Mouse (Mus musculus) right cerebral cortex, adult 18-20 months (tissue): ENCODE measurements around the gene Gm47289.

Experiments used
- DNase-seq: peaks from one replicate; pipeline ENCODE4 v3.0.0; 2022; ENCODE audit warnings: mixed read lengths

The Gm47289 gene

DNA sequence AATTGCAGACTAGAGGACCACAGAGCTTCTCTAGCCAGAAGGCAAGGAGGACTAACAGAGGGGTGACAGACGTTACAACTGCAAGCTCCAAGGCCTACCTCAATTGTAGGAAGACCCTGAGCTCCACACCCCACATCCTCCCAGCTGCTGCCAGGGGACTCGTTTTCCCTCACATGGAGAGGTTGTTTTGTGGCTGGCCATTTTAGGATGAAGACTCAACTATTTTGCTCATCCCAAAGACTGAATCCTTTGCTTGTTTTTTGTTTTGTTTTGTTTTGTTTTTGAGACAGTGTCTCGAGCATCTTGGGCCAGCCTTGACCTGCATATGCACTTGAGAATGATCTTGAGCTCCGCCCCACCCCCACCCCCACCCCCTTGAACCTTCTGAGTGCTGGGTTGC lies at the start of gene Gm47289:
Gm47289 (plus strand) TSS at position 301 of the 400 bp plus-strand sequence.
- DNase-seq = no peak

DNA sequence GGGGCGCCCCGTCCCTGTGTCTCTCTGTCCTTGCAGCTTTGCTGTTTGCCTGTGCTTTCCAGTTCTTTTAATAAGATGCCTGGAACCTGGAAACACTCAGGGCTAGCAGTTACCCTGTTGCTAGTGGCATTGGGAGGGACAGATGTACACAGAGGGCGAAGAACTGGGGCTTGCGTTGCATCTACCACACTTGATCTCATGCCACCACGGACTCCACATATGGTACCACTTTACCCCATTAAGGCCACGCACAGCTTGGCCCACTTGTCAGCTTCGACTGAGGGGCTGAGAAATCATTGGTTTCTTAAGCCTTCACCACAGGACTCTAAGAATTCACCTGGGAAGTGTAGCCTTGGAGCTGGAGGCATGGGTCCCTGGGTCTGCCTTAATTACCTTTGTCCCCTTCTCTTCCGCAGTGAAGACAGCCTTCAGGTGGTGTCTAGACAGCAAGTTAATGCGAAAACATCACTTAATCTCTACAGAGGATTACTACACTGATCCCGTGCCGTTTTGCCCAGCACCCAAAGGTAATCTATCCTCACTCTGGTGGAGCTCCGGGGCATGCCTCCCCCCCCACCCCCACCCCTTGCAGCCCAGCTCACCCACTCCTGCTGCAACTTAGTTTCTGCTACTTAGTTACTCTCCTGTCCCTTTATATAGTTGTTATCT lies 49.1 kb upstream of the Gm47289 start:
- DNase-seq = no peak

GRCm38 (mm10) chr9:119110640-119111039 lies 48.3 kb upstream of the Gm47289 start:
- DNase-seq = no peak

- DNase-seq = no peak
These were observed 44.0 kb upstream of the Gm47289 start for GRCm38 (mm10) chr9:119114911-119115310.

- no peak for DNase-seq
These were observed 39.4 kb upstream of the Gm47289 start for GRCm38 (mm10) chr9:119119409-119120167.

GRCm38 (mm10) chr9:119120168-119120560 lies 38.8 kb upstream of the Gm47289 start:
- no peak for DNase-seq

DNA sequence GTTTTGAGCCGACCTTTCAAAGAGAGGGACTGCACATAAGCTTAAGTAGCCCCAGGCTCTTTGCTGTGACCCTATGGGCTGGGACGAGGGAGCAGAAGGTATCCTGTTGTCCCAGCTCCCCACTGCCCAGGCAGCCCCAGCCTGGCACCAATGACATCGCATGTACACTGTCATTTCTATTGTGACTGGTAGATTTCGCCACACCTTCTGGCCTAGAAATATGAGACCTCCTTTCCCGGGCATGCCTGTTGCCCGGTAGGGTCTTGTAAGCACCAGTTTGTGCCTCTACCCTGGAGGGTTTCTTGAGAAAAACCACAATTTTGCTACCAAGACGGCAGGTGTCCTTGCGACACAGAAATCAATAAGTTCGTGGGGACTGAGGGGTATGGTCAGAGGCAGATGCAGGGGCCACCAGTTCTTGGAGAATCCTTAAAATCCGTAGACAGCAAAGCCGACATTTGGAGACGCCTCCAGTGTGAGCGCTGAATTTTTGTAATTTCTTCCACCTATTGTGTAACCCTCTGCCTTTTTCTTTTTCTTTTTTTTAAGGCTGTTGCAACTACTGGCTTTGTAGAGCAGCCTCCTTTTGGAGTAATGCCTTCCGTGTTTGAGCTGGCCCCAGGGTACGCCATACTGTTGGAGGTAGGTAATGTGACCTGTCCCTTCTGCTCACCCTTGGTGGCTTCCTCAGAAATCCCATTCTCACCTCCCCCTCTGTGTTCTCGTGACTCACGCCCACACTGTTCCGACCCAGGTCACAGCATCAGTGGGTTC lies 36.2 kb upstream of the Gm47289 start:
- DNase-seq = no peak

GRCm38 (mm10) chr9:119128436-119129181 lies 30.4 kb upstream of the Gm47289 start:
- no peak for DNase-seq

DNA sequence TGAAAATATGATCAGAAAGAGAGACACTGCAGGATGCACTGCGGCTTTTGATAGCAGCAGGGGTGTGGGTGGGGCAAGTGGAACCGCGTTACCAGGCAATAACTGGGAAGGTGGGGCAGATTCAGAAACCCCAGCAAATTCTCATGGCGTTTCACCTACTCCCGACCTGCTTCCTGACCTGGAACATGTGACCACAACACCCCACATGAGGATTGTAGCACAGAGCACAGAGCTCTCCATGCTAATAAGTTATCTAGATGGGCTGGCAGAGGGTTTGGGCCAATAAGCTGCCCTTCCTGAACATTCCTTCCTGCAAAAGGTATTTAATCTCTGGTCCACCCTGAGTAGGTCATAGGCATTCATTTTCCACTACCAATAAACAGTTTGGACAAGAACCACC lies 28.3 kb upstream of the Gm47289 start:
- no peak for DNase-seq

DNA sequence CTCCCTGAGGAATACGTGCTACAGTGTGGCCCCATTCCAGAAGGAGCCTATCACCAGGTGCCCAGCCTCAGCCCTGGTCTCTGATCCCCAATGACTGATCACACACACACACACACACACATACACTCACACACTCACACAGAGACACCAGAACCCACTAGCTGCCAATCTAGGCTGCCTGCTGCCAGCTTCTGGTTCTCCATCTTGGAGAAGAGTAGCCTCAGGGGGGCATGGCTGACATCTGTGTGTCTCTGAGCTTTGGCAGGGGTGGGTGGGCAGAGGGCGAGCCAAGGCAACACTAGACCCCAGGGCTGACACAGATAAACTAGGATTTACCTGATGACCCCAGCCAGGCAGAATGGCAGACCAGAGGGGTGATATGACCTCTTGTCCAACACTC lies 20.1 kb upstream of the Gm47289 start:
- no peak for DNase-seq

DNA sequence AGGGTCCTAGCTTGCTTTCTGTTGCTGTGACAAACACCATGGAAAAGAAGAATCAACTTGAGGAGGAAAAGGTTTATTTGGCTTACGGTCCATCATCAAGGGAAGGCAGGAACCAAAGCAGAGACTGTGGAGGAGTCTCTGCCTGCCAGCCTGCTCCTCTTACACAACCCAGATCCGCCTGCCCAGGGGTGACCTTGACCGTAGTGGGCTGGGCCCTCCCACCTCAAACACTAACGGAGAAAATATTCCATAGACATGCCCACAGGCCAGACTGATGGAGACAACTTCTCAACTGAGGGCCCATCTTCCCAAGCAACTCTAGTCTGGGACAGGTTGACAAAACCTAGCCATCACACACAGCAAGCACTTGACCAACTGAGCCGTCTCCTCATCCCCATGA lies 16.9 kb upstream of the Gm47289 start:
- DNase-seq = no peak

DNA sequence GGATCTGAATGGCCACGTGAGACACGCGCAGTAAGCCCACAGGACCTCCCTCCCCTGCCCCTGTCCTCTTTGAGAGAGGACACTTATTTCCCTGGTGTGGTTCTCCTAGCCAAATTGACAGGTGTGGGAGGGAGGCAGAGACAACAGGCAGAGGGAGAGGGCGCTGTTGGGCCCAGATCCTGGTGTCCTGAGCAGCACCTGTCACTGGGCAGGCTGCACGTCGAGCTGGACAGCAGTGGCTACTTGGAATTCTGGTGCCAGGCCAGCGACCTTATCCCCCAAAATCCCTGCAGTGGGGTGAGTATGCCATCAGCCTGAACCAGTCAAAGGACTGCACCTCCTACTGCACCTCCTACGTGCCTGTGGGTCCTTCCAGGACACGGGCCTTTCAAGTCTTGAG lies 15.6 kb upstream of the Gm47289 start:
- no peak for DNase-seq

- no peak for DNase-seq
These were observed 14.3 kb upstream of the Gm47289 start for GRCm38 (mm10) chr9:119144696-119145095.

DNA sequence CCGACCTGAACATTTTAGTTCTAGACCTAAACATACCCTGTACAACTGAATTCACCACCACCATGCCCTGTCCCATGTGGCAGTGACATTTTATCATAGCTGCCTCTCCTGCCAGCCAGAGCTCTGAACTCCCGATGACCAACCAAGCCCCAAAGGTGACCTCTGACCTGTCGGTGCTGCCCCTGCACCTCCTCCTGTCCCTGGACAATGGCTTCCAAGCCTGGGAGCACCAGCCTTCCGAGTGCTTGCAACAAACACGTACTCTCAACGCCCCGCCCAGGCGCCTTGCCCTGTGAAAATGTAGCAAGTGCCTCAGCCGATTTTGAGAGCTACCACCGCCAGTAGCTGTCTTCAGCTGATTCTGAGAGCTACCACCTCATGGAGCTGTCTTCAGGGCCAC lies 13.8 kb upstream of the Gm47289 start:
- no peak for DNase-seq

GRCm38 (mm10) chr9:119145638-119146037 lies 13.3 kb upstream of the Gm47289 start:
- no peak for DNase-seq

DNA sequence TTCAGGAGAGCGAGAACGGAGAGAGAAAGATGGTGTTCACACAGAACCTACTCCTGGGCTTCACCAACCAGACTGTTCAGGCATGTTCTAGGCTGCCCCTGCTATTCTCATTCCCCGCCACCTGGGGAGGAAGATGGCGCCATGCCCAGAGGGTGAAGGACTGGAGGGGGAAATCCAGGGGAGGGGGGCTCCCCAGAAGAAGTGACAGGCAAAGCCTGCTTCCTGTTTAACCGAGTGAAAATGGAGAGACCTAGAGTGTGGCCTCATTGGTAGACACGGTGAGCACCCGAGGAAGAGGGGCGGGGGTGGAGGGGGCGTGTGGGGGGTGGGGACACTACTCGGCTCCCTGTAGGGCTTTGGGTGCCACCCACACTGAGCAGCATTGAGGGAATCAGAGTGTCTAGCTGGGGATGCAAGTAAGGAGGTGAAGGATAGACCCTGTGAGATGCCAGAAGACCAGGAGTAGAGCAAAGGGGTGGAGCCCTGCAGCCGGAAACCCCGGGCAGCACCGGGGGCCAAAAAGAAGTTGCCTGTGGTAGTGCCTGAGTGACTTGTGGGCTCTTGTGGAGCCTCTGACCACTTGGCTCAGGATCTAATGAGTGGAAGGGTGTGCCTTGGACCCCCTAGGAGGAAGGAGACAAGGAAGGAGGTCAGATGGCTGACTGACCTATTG lies 12.7 kb upstream of the Gm47289 start:
- no peak for DNase-seq

GRCm38 (mm10) chr9:119149601-119150000 lies 9.4 kb upstream of the Gm47289 start:
- DNase-seq = no peak

GRCm38 (mm10) chr9:119151751-119152150 lies 7.2 kb upstream of the Gm47289 start:
- no peak for DNase-seq

- no peak for DNase-seq
These were observed 3.5 kb upstream of the Gm47289 start for GRCm38 (mm10) chr9:119155416-119155815.

DNA sequence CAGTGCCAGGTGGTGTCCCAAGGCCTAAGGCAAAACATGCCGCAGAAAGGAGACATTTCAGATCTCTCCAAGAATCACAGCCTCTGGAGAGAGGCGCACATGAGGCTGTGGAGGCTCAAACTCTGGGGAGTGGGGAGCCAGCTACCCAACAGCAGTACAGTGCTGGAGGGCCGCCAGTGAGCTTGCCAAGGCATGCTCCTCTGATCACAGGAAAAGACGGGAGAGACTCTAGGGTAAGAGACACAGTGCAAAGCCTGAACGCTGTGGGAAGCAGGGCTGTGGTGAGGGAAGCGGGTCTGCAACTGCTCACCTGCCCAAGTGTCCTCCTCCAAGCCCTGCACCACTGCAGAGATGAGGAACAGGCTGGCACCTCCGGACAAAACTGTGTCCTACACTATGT lies 3.1 kb upstream of the Gm47289 start:
- DNase-seq = no peak

- peak; percentile 58 for DNase-seq
These were observed 2.4 kb upstream of the Gm47289 start, which contains the start of gene Acaa1b for GRCm38 (mm10) chr9:119156278-119157201. TSS of gene Acaa1b (minus strand) at chr9:119157093.
